Mouse (Mus musculus) adipocyte (in vitro differentiated cells): ENCODE measurements around the gene Fscn1.

Experiments
- DNase-seq: peaks from one replicate; pipeline ENCODE4 v3.0.0-alpha.2; 2016; ENCODE audit warnings: low spot score

Gene Fscn1

DNA sequence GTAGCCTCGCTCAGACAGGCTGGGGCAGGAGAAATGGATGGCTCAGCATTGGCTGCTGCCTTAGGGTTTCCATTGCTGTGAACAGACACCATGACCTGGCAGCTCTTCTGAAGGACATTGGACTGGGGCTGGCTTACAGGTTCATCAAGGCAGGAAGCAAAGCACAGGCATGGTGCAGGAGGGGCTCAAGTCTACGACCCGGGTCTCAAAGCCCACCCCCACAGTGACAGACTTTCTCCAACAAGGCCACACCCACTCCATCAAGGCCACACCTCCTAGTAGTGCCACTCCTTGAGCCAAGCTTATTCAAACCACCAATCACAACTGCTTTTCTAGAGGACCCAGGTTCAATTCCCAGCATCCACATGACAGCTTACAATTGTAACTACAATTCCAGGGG is 13.8 kb downstream of the Fscn1 start:
- no peak for DNase-seq

DNA sequence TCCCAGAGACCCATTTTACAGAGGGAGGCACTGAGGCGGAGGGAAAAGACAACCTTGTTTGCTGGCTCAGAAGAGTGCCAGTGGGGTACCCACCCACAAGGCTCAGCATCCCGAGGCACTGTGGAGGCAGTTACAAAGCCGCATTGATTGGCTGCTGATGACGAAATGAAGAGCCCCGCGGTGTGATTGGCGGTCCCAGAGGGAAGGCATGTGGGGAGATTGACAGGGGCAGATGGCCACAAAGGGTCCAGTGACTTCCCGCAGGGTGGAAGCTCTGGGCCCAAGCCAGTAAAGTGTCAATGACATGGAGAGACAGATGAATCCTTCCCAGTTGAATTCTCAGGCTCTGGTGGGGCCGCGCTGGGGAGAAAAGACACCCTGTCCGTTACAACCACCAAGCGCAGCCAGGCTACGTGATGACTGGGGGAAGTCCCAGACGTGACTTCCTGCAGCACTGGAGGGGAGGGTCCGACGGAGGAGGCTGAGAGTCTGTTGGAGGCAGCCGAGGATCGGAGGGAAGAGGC is 14.5 kb downstream of the Fscn1 start:
- DNase-seq, result no peak

DNA sequence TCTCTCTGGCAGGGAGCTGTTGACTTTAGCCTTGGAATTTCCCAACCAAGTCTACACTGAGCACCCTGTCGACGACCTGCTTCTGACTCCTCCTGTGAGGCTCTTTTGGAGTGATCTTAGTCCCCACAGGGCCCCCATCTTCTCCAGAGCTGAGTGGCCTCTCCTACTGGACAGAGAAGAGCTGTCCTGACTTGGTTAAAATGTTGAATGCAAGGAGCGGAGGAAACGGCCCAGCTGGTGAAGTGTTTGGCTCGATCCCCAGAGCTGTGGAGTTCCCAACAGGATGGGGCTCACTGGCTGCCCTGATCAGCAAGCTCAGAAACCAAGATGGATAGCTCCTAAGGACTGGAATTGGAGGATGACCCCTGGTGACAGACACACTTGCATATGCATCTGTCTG is 16.4 kb downstream of the Fscn1 start:
- peak; percentile 64 for DNase-seq

DNA sequence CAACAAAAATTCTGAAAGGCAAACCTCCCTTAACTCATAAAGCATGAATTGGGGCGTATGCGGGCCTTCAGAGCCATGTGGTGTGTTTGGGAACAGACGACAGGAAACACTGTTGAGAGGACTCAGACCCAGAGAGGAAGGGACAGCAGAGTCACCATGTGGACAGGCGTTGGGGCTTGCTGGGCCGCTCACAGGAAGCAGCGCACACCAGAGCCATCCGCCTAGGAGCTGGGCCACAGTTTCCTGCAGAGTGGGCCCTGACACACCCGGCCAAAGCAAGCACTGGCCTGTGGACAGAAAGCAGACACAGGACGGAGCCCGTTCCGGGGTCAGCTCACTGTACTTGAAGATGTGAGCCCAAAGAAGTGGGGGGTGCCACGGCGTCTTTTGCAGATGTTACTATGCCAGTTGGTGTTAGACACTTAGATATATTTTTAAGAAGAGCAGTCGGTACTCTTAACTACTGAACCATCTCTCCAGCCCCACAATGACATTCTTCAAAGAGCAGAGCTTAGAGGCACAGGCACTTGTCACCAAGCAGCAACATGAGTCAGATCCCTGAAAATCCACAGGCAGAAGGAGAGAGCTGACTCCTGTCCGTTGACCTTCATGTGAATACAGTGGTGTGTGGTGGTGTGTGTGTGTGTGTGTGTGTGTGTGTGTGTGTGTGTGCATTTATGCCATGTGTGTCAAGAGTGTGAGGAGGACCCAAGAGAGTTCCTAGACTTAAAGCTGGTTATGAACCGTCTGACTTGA is 22.1 kb downstream of the Fscn1 start:
- DNase-seq, result no peak

DNA sequence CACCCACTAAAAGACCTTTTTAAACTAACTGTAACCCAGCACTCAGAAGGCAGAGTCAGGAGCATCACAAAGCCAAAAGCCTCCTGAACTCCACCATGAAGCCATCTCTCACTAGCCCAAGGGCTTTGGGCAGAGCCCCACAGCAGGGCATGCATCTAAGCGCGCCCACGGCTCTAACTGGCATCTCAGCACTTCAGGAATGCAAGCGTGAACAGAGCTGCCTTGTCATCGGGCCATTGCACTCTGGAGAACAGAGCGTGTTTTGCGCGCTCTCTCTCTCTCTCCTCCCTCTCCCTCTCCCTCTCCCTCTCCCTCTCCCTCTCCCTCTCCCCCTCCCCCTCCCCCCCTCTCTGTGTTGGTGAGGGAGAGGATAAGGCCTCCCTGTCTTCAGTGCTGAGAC is 23.0 kb downstream of the Fscn1 start:
- no peak for DNase-seq

DNA sequence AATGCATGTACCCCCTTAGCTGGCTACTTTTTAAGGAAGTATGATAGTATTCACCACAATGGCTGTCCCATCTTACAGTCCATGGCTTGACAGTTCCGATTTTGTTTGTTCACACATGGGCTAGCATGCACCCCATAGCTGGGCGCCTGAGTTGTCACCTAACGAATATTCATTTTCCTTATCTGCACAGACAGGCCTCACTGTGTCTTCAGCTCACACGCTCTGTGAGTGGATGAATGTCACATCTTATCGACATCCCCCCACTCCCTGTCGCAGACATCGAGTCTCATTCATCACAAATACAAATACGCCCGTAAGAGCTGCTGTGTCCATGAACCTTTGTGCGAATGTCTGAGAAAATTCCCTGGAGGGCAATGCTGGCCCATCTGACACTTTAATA is 24.1 kb downstream of the Fscn1 start:
- no peak for DNase-seq

DNA sequence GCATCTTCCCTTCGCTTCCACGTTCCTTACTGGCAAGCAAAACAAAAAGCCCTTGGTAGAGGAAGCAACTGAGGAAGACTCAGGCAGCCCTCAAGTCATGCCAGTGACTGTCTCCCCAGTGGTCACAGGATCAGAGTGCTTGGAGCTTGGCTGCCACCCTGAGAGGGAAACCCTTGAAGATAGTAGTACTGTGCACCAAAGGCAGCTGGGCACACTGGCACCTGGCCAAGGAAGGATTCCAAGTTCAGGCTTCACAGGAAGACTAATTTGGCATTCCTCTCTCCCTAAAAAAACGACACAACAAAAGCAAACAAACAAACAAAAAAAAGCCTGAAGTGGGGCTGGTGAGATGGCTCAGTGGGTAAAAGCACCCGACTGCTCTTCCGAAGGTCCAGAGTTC is 28.4 kb downstream of the Fscn1 start:
- peak; percentile 48 for DNase-seq

DNA sequence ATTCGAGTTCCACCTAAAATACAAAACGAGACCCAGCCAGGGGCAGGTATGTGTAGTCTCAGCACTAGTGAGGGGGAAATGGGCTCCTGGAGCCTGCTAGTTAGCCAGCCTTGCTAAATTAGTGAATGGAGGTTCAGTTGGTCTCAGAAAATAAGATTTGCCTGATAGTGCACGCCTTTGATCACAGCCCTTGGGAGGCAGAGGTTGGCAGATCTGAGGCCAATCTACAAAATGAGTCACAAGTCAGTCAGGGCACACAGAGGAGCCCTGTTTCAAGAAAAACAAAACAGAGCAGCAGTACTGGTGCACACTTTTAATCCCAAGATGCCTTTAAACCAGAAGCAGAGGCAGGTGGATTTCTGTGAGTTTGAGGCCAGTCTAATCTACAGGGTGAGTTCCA is 29.0 kb downstream of the Fscn1 start:
- no peak for DNase-seq

DNA sequence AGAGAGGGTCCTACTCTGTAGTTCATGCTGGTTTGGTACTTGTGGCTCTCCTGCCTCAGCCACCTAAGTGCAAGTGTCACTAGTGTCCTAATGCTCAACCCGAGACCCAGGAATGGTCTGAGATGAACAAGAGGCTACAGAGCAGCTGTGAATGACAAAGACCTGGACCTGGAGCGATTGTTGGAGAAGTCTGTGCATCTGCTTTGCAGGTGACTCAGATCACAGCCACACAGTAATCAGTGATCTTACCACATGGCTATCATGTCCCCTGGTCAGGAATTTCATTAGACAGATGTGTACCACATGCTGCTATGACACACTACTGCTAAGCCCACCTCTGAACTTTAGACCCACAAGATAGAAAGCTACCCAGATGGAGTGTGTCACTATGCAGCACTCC is 34.6 kb downstream of the Fscn1 start:
- no peak for DNase-seq

DNA sequence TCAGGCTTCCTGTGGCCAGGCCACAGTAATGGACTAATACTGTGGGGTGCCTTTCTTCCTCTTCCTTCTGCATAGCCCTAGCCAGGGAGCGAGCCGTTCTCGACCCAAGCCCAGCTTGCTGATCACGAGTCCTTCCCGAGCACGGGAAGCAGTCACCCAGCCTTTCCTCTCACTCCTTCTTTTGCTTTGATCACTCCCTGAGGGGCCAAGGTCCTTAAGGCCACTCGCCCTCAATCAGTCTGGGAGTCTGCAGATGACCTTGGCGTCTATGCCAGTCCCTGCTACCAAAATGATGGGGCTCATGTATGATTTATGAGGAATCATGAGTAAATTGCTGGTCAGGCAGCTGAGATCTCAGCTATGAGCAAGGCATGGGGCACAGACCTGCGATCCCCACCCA is 37.4 kb downstream of the Fscn1 start:
- no peak for DNase-seq

DNA sequence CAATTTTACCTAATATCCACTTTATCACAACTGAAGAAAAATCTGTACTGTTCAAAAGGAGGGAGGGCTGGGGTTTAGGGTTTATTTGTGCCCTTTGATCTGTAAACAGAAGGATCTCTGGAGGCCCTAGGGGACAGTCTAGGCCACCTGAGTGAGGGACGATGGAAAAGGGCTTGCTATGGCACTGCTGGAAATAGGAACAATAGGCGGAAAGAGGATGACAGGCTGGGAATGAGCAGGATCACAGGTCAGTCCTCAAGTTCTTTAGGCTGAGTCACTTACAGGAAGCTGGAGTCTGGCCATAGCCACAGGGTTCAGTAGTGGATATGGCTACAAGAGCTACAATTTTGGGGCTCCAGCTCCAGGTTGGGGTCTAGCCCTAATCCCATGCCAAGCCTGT is 38.0 kb downstream of the Fscn1 start:
- DNase-seq, result no peak

DNA sequence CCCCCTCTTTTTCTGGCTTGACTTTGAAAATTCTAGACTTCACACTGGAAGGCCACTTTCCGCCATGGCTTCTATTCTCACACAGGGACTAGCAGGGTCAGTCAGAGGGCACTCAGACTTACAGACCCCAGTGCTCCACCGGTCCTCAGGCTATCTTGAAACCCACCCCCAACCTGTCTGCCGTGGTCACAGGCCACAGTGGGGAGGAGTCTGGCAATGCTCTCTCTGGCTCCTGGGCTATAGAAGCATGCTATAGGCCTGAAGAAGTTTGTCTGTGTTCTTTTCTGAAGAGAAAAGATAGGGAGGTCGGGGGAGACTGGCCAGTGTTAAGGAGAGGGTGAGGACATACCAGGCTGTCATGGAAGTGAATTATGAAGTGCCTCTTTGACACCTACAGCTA is 39.9 kb downstream of the Fscn1 start:
- DNase-seq, result no peak

DNA sequence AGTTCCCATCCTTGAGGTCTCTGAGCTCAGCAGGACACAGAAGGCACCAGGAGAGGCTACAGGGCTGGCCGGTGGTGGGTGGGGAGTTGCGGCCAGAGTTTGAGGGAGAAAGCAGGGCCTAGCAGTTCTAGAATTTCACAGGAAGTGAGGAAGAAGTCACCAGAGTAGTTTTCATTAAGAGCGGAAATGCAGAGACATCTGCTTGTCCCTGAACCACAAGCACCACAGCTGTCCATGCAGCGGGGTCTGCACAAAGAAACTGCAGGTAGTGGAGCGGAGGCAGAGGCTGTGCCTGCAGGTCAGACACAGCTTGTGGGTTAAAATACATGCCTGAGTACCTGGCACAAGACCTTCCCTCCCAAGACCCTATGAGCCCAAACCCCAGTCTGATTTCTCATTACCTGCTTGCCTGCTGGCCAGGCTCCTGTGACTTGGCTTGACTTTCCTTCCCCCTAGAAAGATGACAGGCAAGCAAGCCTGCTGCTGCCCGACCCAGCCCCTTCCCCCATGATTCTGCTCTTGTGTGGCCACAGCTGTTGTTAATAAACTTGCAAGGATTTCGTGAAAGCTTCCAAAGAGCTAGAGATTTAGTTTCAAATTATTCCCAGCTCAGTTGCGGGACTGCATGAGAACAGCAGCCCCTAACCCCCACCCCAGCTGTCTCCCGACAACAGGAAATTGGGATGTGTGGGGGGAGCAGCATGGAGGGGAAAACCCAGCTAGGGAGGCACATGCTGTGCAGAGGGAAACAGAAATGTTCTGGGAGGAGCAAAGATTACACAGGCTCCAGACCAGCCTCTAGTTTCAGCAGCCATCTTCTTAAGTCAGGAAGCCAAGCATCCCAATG is 40.7 kb downstream of the Fscn1 start:
- peak; percentile 34 for DNase-seq

DNA sequence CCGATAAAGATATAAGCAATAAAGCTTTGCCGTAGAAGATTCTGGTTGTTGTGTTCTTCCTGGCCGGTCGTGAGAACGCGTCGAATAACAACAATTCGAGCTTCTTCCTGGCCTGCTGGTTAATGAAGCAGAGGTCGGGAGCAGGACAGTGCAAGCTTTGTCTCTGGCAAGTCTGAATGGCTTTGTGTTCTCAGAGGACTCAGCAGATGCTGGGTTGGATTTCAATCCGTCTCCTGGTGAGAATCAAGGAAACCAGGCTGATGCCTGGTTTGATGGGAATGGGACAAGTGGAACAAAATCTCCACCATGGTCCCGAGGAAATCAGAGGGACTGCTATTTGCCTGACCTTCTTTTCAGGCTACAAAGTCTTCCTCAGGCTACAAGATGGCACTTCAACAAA is 49.2 kb downstream of the Fscn1 start:
- no peak for DNase-seq

DNA sequence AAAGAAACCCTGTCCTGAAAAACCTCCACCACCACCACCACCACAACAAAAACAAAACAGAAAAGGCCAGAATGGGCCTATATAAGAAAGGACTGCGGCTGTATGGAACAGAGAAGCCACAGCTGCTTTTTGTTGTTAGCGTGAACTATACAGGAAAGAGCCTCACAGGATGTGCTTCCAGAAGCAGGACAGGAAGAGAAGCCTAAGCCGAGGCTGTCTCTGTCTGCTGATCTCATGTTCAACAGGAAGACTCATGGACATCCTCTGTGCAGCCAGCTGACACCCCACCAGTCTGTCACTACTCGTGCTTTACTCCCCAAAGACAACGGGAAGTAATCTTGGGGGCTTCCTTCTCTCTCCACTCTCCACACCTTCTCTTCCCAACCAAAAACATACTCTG is 57.3 kb downstream of the Fscn1 start:
- no peak for DNase-seq
